Mouse (Mus musculus): ENCODE results near the gene Prl8a9.

The Prl8a9 gene

GRCm38 (mm10) chr13:27564506-27564905 is at the start of gene Prl8a9:
Prl8a9 (minus strand) TSS chr13:27564606.
- no peak for DNase-seq

GRCm38 (mm10) chr13:27610482-27610881 is 46.1 kb upstream of the Prl8a9 start, which contains the start of gene Prl7b1:
Prl7b1 (minus strand) TSS chr13:27610582.
- no peak for DNase-seq

DNA sequence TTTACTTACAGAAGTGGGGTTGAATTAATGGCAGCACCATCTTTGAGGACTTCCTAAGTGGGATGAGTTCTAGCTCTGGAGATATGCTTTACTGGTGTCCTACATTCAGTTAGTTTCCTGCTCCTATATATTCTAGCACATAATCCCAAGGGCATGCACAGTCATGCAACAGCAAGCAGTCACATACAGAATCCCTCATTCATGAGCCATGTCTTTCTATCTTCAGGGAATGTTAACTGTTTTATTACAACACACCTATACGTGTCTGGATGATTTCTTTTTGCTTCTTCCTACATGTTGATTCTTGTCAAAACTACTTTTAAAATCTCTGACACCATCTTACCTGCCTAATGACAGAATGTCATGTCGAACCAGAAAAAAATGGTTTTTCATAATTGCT is 17.7 kb upstream of the Prl8a9 start, which contains the start of gene Prl8a1:
TSS of gene Prl8a1 (minus strand) at position 101 of the 400 bp plus-strand sequence.
- no peak for DNase-seq

DNA sequence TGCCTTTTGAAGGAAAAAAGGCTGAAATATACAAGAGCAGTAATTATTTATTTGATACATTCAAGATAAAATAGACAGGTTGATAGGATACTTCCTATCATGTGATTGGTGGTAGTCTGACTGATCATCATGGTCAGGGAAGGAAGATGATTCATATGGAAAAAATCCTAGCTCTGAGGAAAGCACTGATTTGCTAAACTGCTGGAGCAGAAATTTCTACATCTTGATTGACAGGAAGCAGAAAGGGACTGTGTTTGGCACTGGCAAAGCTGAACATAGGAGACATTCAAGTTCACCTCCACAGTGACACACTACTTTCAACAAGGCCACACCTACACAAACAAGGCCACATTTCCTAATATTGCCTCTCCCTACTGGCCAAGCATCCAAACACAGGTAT is 11.1 kb downstream of the Prl8a9 start:
- DNase-seq: no peak

- DNase-seq: no peak
Measured at GRCm38 (mm10) chr13:27523156-27523555, 41.2 kb downstream of the Prl8a9 start.

DNA sequence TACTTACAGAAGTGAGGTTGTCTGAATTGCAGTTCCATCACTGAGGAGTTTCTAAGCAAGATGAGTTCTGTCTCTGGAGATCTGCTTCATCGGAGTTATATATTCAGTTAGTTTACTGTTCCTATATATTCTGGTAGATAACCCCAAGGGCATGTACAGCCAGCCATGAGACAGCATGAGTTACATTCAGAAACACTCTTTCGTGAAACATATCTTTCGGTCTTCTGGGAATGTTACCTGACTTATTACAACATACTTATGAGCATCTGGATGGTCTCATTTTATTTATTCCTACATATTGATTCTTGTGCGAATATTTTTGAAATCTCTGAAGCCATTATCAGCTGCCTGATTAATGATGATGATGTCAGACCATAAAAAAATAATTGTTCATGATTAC is 51.3 kb downstream of the Prl8a9 start, which contains the start of gene Prl8a8:
TSS of gene Prl8a8 (minus strand) at position 101 of the 400 bp plus-strand sequence.
- no peak for DNase-seq
